Mouse (Mus musculus) intestine, embryonic 15.5 days (tissue): ENCODE measurements around the gene Cant1. TPM values are rescaled to one million over a fixed set of nuclear protein-coding genes. Genes with fewer than 3 reads are reported as not detected.
"Not testable (repeated sequence)": the region's sequence is repeated elsewhere in the genome, so short reads cannot be mapped to it uniquely, and the experiment has no call there.

Experiments
- ATAC-seq: fragments of 200-750 bp; cut with Nextera tagmentation; 2 replicates; pipeline ENCODE4 v1.8.0; 2017; ENCODE audit warnings: moderate TSS enrichment, moderate library complexity
- H3K27ac ChIP-seq: fragments of 300-500 bp; sonication (generic); 2 replicates; pipeline ENCODE4 v1.5.1; 2015; ENCODE audit warnings: mild to moderate bottlenecking, inconsistent platforms
- H3K27me3 ChIP-seq: fragments of 300-500 bp; sonication (generic); replicated peaks from 2 replicates; pipeline ENCODE4 v1.6.1; 2015; ENCODE audit warnings: inconsistent platforms
- H3K36me3 ChIP-seq: fragments of 300-500 bp; sonication (generic); 2 replicates; pipeline ENCODE4 v1.6.1; 2015; ENCODE audit warnings: inconsistent platforms
- H3K4me1 ChIP-seq: fragments of 300-500 bp; sonication (generic); replicated peaks from 2 replicates; pipeline ENCODE4 v1.6.1; 2015; ENCODE audit warnings: inconsistent platforms
- H3K4me2 ChIP-seq: fragments of 300-500 bp; sonication (generic); replicated peaks from 2 replicates; pipeline ENCODE4 v1.6.1; 2015; ENCODE audit warnings: mild to moderate bottlenecking, inconsistent platforms
- H3K4me3 ChIP-seq: fragments of 300-500 bp; sonication (generic); replicated peaks from 2 replicates; pipeline ENCODE4 v1.5.1; 2015; ENCODE audit warnings: inconsistent platforms
- H3K9ac ChIP-seq: fragments of 300-500 bp; sonication (generic); 2 replicates; pipeline ENCODE4 v1.6.1; 2015; ENCODE audit warnings: inconsistent platforms
- H3K9me3 ChIP-seq: fragments of 300-500 bp; sonication (generic); 2 replicates; pipeline ENCODE4 v1.6.1; 2016; ENCODE audit warnings: inconsistent platforms
- WGBS: fragments of 180-500 bp; shearing (Covaris S2); methylation state at CpG from one replicate; pipeline ENCODE4 v1.1.7; 2015; 5-methylcytosine and 5-hydroxymethylcytosine counted together
- polyA plus RNA-seq: library from polyadenylated mRNA; unstranded; fragments of >200 nt; fragmentation: Nextera tagmentation; extraction: Ambion mirVana; gene quantifications from 2 replicates; pipeline ENCODE4 v1.2.1, GENCODE M21; 2015

Cant1 gene
- polyA plus RNA-seq, 1 experiment from 2014 or later, result 39.7 TPM

DNA sequence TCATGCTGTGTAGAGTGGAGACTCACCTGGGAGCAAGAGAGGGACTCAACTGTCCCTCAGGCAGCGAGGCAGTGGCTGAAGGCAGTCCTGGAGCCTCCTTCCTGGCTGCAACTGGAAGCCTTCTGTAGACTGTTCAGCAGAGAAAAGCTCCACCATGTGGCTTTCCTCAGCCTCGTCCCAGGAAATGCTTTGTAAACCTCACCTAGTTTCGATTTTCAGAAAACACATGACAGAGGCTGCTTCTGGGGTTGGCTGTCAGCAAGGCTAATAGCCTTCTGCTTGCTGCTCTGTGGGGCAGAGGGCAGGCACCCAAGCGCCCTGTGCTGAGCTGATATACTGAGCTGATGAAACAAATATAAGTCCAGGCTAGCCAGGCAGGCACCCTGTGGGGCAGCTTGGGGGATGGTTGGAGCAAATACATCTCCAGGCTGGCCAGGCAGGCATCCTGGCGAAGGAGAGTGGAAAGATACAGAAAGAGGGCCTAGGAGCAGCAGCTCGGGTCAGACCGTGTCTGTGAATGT, 17.1 kb downstream of the Cant1 start, which contains the start of gene Lgals3bp:
TSS of gene Lgals3bp (minus strand) at position 333 of the 521 bp plus-strand sequence.
- whole genome bisulfite sequencing, result 12% methylated on average over 7 of the region's 7 CpGs
- H3K9me3 ChIP-seq, result no peaks in the 10 kb centered on the region
- H3K4me3 ChIP-seq, result peak within 1 kb of the TSS; percentile 37

DNA sequence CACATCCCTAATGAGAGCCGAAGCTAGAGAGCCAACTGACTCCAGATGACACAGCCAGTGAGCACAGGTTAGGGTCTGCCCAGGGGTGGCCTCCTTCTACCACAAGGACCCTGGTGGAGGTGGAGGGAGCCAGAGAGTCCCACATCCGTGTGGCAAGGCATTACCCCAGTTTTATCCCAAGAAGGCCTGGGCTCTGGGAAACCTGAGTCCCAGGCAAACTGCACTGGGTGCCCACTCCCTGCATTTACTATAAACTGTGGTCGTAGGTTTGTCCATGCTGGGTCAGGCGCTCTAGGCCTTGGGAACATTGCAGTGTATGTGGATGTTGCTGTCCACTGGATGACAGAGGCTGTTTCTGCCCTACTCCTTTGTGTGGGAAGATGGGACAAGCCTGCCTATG, 17.7 kb downstream of the Cant1 start:
- peaks cover 9% of the 10 kb centered on the region for H3K36me3 ChIP-seq
- no peaks in the 10 kb centered on the region for H3K27me3 ChIP-seq
- peaks cover 31% of the 10 kb centered on the region for H3K4me1 ChIP-seq
- no peaks in the 10 kb centered on the region for H3K9me3 ChIP-seq
- H3K4me3 ChIP-seq, result peak overlapping the region; percentile 37
- ATAC-seq, result no peak; the same call in 1 of the 2 replicates
- peak overlapping the region; percentile 95 for H3K27ac ChIP-seq
- WGBS, result 62% methylated on average over 4 of the region's 4 CpGs
- H3K9ac ChIP-seq, result peak overlapping the region; percentile 53
- H3K4me2 ChIP-seq, result peak overlapping the region; percentile 60

More for the DNA sequence above, 17.1 kb downstream of the Cant1 start, which contains the start of gene Lgals3bp:
- Histone ChIP-seq H3K9ac (peak within 1 kb of the TSS; percentile 53), H3K4me1 (peaks cover 37% of the 10 kb centered on the region), H3K27ac (peak within 1 kb of the TSS; percentile 95), H3K4me2 (peak within 1 kb of the TSS; percentile 60), H3K36me3 (peaks cover 8% of the 10 kb centered on the region), H3K27me3 (no peaks in the 10 kb centered on the region)
- peak; percentile 87 for ATAC-seq

DNA sequence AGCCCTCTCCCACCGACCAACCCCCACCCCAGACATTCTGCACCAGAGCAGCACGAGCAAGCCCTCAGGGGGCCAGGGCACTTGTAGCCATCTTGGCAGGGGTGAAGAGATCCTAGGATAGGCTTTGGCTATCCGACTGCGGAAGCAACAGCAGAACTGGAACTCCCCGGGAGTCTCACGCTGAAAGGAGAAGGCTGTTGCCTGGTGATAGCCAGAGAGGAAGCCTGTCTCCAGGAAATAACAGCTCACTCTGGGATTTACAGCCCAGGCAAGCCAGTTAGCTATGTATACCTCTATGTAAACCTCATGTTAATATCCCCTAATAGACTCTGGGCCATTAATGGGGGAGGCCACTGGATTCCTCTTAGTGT, 18.3 kb downstream of the Cant1 start:
- peak; percentile 43 for ATAC-seq
- peak overlapping the region; percentile 37 for H3K4me3 ChIP-seq

DNA sequence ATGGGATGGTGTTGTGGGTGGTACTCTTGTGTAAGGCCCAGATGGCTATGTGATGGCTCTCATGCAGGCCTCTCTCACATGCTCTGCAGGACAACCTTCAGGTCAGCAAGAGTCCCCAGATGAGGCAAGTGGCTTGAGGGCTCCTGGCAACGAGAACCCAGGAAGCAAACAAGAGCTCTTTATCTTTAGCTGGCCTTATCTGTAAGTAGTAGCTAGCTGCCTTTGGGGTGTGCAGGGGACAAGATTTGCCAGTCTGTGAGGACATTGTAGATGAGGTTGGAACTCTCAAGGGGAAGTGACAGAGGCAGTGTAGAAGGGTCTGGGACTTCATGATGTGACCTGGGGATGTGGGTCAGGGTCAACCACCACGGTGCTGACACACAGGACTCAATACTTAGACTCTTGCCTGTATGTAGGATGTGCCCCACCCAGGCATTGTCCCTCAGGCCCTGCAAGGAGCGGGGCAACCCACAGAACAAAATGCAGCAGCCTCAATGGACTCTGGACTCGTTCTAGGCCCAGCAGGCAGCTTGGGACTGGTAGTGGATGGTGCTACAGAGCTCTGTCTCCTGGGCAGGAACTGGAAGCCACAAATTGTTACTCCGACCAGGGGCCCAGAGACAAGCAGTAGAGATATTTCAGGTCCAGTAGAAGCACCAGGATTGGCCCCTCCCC, 18.9 kb downstream of the Cant1 start:
- peak overlapping the region; percentile 95 for H3K27ac ChIP-seq
- H3K9me3 ChIP-seq, result no peaks in the 10 kb centered on the region
- H3K27me3 ChIP-seq, result no peaks in the 10 kb centered on the region
- H3K36me3 ChIP-seq, result peaks cover 13% of the 10 kb centered on the region
- WGBS, result 50% methylated on average over 5 of the region's 5 CpGs
- ATAC-seq, result peak; percentile 69
- H3K4me3 ChIP-seq, result peak overlapping the region; percentile 37
- peak overlapping the region; percentile 60 for H3K4me2 ChIP-seq
- H3K9ac ChIP-seq, result peak overlapping the region; percentile 53; the same call in 1 of the 2 replicates
- H3K4me1 ChIP-seq, result peaks cover 27% of the 10 kb centered on the region

More for the DNA sequence above, 18.3 kb downstream of the Cant1 start:
- H3K27me3 ChIP-seq, result no peaks in the 10 kb centered on the region
- no peaks in the 10 kb centered on the region for H3K9me3 ChIP-seq
- peak overlapping the region; percentile 53 for H3K9ac ChIP-seq
- 18% methylated on average over 6 of the region's 6 CpGs for WGBS
- peaks cover 27% of the 10 kb centered on the region for H3K4me1 ChIP-seq
- H3K27ac ChIP-seq, result peak overlapping the region; percentile 95
- H3K36me3 ChIP-seq, result peaks cover 13% of the 10 kb centered on the region
- H3K4me2 ChIP-seq, result peak overlapping the region; percentile 60

DNA sequence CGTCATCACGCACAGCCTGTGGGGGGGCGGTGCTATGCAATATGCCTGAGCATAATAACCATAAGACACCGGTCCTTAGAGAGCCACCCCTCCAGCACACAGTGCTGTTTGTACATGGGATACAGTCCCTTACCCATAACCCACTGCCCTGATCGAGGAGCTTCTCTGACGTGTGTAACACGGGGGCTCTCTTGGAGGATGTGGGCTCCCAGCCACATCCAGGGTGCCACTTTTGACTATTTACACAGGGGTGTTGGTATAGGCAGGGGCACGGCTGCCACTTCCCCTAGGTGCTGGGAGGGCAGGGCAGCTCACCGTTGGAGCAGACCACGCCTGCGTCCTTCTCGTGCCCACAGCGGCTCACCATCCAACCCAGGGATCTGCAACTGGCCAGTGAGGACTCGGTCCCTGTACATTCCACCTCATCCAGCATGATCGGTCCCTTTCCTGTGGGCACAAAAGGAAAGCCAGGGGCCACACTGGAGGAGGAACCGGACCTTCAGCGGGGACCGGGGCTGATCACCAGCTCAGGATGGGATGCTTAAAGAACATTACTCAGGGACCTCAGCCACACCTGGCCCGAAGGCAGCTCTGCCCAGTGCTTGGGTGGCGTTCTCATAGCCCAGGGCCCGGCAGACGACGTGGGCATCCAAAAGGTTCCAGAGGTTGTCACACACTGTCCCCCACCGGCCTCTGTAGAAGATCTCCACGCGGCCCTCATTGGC, 20.9 kb downstream of the Cant1 start:
- Histone ChIP-seq H3K9me3 (no peaks in the 10 kb centered on the region), H3K27ac (no peak overlapping the region), H3K27me3 (no peaks in the 10 kb centered on the region), H3K4me3 (no peak overlapping the region), H3K4me1 (peaks cover 27% of the 10 kb centered on the region), H3K4me2 (no peak overlapping the region), H3K9ac (no peak overlapping the region), H3K36me3 (peaks cover 13% of the 10 kb centered on the region)
- 90% methylated on average over 26 of the region's 26 CpGs for WGBS
- ATAC-seq, result no peak

DNA sequence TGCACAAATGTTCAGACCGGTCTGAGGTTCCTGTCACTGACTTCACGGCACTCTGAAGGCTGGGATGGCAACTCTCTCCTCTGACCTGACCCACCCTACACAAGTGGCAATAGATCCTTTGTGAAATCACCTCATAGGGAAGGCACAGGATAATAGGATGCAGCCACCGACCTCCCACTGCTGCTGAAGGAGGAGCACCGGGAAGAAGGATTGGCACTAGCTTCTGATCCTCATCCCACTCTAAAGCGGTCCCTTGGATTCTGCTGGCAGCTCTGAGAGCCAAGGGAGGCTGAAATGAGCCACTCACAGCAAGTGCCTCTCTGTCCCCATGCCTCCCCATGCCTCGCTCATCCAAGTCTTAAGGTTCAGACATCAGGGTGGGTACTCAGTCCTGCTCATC, 24.3 kb downstream of the Cant1 start:
- peaks cover under 1% of the 10 kb centered on the region for H3K4me1 ChIP-seq
- ATAC-seq, result no peak
- H3K4me2 ChIP-seq, result no peak overlapping the region
- H3K4me3 ChIP-seq, result no peak overlapping the region
- H3K27me3 ChIP-seq, result no peaks in the 10 kb centered on the region
- H3K9me3 ChIP-seq, result no peaks in the 10 kb centered on the region
- no peak overlapping the region for H3K9ac ChIP-seq
- H3K36me3 ChIP-seq, result peaks cover 16% of the 10 kb centered on the region
- H3K27ac ChIP-seq, result no peak overlapping the region
- WGBS, result 67% methylated on average over 6 of the region's 6 CpGs

DNA sequence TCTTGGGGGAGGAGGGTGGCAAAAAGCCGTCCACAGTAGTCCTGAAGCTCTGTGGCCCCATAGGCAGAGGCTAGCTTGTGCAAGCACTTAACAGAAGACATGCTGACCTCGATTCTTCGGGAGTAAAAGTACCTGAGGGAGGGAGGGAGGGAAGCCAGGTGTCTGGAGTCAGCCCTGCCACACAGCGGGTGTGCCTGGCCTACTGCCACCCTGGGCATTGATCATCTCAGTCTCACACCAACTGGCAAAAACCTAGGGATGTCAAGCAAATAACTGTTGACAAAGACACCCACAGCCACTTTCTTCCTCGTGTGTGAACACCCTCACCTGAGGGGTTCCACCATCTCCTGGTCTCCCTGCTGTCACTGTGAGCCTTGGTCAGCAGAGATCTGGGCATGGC, 24.9 kb downstream of the Cant1 start:
- no peak overlapping the region for H3K9ac ChIP-seq
- H3K4me2 ChIP-seq, result no peak overlapping the region
- no peaks in the 10 kb centered on the region for H3K9me3 ChIP-seq
- ATAC-seq, result no peak
- WGBS, result 78% methylated on average over 5 of the region's 5 CpGs
- no peak overlapping the region for H3K27ac ChIP-seq
- H3K4me1 ChIP-seq, result no peaks in the 10 kb centered on the region
- H3K4me3 ChIP-seq, result no peak overlapping the region
- H3K36me3 ChIP-seq, result peaks cover 16% of the 10 kb centered on the region
- H3K27me3 ChIP-seq, result no peaks in the 10 kb centered on the region

DNA sequence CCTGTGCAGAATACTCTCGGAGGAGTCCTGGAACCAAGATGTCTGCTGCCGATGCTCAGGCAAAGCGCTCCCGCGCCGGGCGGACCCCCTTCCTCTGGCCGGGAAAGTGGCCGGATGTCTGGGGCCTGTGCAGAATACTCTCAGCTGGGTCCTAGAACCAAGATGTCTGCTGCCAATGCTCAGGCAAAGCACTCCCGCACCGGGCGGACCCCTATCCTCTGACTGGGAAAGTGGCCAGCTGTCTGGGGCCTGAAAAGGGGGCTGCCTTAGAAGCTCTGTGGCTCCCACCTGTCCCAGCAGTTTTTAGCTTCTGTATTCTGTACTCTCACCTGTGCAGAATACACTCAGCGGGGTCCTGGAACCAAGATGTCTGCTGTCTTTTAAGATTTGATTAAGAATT, 31.1 kb downstream of the Cant1 start:
- not testable (repeated sequence) for H3K4me1 ChIP-seq, H3K36me3 ChIP-seq, H3K4me3 ChIP-seq, H3K27ac ChIP-seq, H3K4me2 ChIP-seq, ATAC-seq, H3K27me3 ChIP-seq, H3K9ac ChIP-seq, H3K9me3 ChIP-seq
- 93% methylated on average over 13 of the region's 13 CpGs for WGBS

DNA sequence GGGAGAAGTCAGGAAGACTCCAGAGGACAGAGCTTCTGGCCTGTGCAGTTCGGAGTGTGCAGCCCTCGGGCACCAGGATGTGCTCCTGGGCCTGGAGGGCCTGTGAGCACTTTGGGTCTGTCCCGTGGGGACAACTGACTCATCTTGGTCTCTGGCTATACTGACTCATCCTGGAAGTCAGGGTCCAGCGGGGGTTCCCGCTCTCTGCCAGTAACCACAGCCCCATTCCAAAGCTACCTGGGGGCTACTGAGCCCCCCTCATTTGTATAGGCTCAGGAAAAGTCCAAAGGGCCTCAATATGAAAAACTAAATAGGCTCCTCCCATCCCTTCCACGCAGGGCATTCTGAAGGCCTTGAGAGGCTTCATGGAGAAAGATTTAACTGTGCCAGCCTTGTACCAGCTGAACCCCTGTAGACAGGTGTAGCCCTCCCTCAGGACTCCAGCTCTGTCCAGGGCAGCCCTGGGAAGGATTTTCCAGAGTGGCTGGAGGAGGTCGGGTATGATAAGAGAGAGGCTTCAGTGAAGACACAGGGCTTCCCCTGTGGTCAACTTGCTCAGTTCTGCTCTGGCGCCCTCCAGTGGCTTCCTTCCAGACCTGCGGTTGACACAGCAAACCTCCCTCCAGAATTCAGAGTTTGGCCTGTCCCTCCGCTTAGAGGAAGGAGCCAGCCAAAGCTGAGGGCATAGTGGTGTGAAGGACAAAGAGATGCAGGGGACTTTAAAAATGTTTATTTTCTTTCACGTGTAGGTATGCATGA, 39.5 kb downstream of the Cant1 start:
- Histone ChIP-seq H3K27me3 (no peaks in the 10 kb centered on the region), H3K4me3 (no peak overlapping the region), H3K9ac (no peak overlapping the region), H3K4me2 (no peak overlapping the region), H3K36me3 (no peaks in the 10 kb centered on the region), H3K27ac (no peak overlapping the region), H3K4me1 (peaks cover 8% of the 10 kb centered on the region; the same call in 1 of the 2 replicates), H3K9me3 (no peaks in the 10 kb centered on the region)
- WGBS, result 41% methylated on average over 11 of the region's 11 CpGs
- ATAC-seq, result peak; percentile 65

DNA sequence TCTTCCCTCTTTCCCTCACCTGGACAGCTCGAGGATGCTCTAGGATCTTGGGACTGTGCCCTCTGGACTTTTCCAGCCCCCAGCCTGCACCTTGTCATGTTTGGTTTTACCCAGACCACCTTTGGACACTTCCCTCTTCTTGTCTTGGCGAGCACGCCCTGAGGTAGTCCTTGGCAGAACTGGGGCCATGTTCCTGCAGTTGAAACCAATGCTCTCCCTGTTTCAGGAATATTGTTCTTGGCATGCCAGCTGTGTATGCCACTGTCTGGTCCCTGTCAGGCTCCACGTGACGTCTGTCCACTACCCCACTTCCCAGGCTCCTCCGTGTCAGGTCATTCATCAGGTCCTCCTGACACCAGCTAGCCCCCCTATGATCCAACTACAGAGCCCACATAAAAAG, 40.2 kb downstream of the Cant1 start:
- Histone ChIP-seq H3K4me3 (no peak overlapping the region), H3K36me3 (no peaks in the 10 kb centered on the region), H3K27ac (no peak overlapping the region), H3K9ac (no peak overlapping the region), H3K4me1 (peaks cover 8% of the 10 kb centered on the region; the same call in 1 of the 2 replicates), H3K27me3 (no peaks in the 10 kb centered on the region), H3K9me3 (no peaks in the 10 kb centered on the region), H3K4me2 (no peak overlapping the region)
- WGBS, result 85% methylated on average over 6 of the region's 6 CpGs
- ATAC-seq, result no peak

DNA sequence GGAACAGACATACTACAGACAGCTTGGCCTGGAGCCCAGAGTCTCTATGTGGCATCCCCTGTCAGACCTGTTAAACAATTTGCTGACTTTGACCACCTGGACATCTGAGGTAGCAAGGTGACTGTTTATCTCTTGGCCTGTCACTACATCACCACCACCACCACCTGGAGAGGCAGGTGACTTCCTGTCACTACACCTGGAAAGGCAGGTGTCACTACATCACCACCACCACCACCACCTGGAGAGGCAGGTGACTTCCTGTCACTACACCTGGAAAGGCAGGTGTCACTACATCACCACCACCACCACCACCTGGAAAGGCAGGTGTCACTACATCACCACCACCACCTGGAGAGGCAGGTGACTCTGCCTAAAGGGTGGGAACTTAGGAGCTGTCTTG, 42.6 kb downstream of the Cant1 start:
- H3K9ac ChIP-seq, H3K4me3 ChIP-seq, H3K27me3 ChIP-seq, H3K9me3 ChIP-seq, H3K27ac ChIP-seq, H3K4me2 ChIP-seq, H3K4me1 ChIP-seq, ATAC-seq, H3K36me3 ChIP-seq: not testable (repeated sequence)

DNA sequence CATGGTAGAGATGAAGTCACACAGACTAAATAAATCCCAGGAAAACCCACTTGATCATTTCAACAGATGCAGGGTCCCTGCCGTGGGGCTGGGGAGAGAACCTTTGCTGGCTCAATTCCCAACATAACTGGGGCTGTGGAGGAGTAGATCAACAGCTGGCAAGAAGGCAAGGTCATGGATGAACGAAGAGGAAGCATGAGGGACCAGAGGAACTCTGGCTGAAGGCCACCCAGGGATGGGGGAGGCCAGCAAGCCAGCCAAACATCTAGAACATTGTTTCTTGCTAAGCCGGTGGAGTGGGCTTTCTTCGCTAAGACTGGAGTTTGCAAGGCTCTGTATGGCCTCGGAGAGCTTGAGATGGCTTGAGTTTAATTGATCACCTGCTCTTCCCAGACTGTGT, 43.0 kb downstream of the Cant1 start:
- ATAC-seq, result no peak
- H3K4me1 ChIP-seq, result peaks cover 8% of the 10 kb centered on the region; the same call in 1 of the 2 replicates
- no peaks in the 10 kb centered on the region for H3K27me3 ChIP-seq
- no peak overlapping the region for H3K27ac ChIP-seq
- 52% methylated on average over 5 of the region's 5 CpGs for WGBS
- no peak overlapping the region for H3K9ac ChIP-seq
- no peaks in the 10 kb centered on the region for H3K9me3 ChIP-seq
- H3K4me2 ChIP-seq, result no peak overlapping the region
- H3K36me3 ChIP-seq, result no peaks in the 10 kb centered on the region
- no peak overlapping the region for H3K4me3 ChIP-seq
